Mouse (Mus musculus): ENCODE measurements at regions not wholly inside any gene's neighbourhood (a gene's known extent, or its start where the extent isn't known, plus 50 kb on each side); places are given as distances from the start of the nearest gene placed in this dataset.

- H3K9me3 ChIP-seq (replicated peaks; ENCODE audit: insufficient read depth, low read length) = no peaks in the 10 kb centered on the region
- H3K27ac ChIP-seq (ENCODE audit: control insufficient read depth, low read depth, low read length) = no peak overlapping the region
- H3K36me3 ChIP-seq (ENCODE audit: control insufficient read depth in 1 of 2, insufficient read depth in 2 of 2, low read length in 2 of 2) = no peaks in the 10 kb centered on the region
- no peak for DNase-seq (ENCODE audit: low read depth, low spot score)
- H3K9ac ChIP-seq (ENCODE audit: control insufficient read depth, low read depth, low read length, poor library complexity, severe bottlenecking) = no peak overlapping the region
- no peaks in the 10 kb centered on the region for H3K27me3 ChIP-seq (ENCODE audit: control insufficient read depth in 1 of 2, insufficient read depth in 2 of 2, low read length in 2 of 2)
- no peak overlapping the region for H3K4me3 ChIP-seq (ENCODE audit: control insufficient read depth in 1 of 2, insufficient read depth in 1 of 2, low read depth in 2 of 2, low read length in 2 of 2)
- TF ChIP-seq MAFK (IDR thresholded peaks at IDR 0.05; ENCODE audit: borderline replicate concordance, low read depth, low read length) = no peak
- TF ChIP-seq USF2 (IDR thresholded peaks at IDR 0.05; ENCODE audit: borderline replicate concordance in 1 of 2, insufficient read depth in 1 of 2, low read depth in 1 of 2, low read length in 2 of 2) = no peak
- no peak for TF ChIP-seq RAD21 (IDR thresholded peaks at IDR 0.05; ENCODE audit: low read depth, low read length)
- TF ChIP-seq SMC3 (IDR thresholded peaks at IDR 0.05; ENCODE audit: low read depth, low read length) = no peak
- no peak for TF ChIP-seq USF1 (IDR thresholded peaks at IDR 0.05; ENCODE audit: low read depth, low read length)
- no peak for TF ChIP-seq ZC3H11A (IDR thresholded peaks at IDR 0.05; ENCODE audit: low read depth, low read length)
- no peak for TF ChIP-seq RCOR1 (IDR thresholded peaks at IDR 0.05; ENCODE audit: low read depth, low read length)
- no peaks in the 10 kb centered on the region for H3K4me1 ChIP-seq (ENCODE audit: control insufficient read depth in 1 of 2, insufficient read depth in 2 of 2, low read length in 2 of 2)
- no peaks in the 10 kb centered on the region for H3K79me2 ChIP-seq (ENCODE audit: control insufficient read depth, insufficient read depth, low read length, poor library complexity)
Observed at GRCm38 (mm10) chr5:28611885-28612284, 144.8 kb upstream of the Shh start.

- H3K79me2 ChIP-seq (ENCODE audit: control insufficient read depth, insufficient read depth, low read length, poor library complexity) = no peaks in the 10 kb centered on the region
- no peaks in the 10 kb centered on the region for H3K36me3 ChIP-seq (ENCODE audit: control insufficient read depth in 1 of 2, insufficient read depth in 2 of 2, low read length in 2 of 2)
- TF ChIP-seq TBP (IDR thresholded peaks at IDR 0.05; ENCODE audit: low read depth, low read length) (no peak), POLR2AphosphoS2 (IDR thresholded peaks at IDR 0.05; ENCODE audit: low read length) (no peak), JUND (IDR thresholded peaks at IDR 0.05; ENCODE audit: low read depth, low read length) (no peak), HCFC1 (IDR thresholded peaks at IDR 0.05; ENCODE audit: low read depth, low read length) (no peak), POLR2A (IDR thresholded peaks at IDR 0.05; ENCODE audit: control insufficient read depth in 1 of 2, insufficient read depth in 1 of 2, low read depth in 1 of 2, low read length in 2 of 2, poor library complexity in 1 of 2) (no peak), E2F4 (IDR thresholded peaks at IDR 0.05; ENCODE audit: borderline replicate concordance, low read depth, low read length) (no peak), MYB (IDR thresholded peaks at IDR 0.05; ENCODE audit: low read depth, low read length) (no peak), CHD1 (IDR thresholded peaks at IDR 0.05; ENCODE audit: low read depth, low read length) (no peak)
- no peaks in the 10 kb centered on the region for H3K9me3 ChIP-seq (replicated peaks; ENCODE audit: insufficient read depth, low read length)
- DNase-seq (ENCODE audit: low read depth, low spot score) = no peak
- H3K27me3 ChIP-seq (ENCODE audit: control insufficient read depth in 1 of 2, insufficient read depth in 2 of 2, low read length in 2 of 2) = no peaks in the 10 kb centered on the region
- no peak overlapping the region for H3K4me3 ChIP-seq (ENCODE audit: control insufficient read depth in 1 of 2, insufficient read depth in 1 of 2, low read depth in 2 of 2, low read length in 2 of 2)
- no peak overlapping the region for H3K9ac ChIP-seq (ENCODE audit: control insufficient read depth, low read depth, low read length, poor library complexity, severe bottlenecking)
- no peaks in the 10 kb centered on the region for H3K4me1 ChIP-seq (ENCODE audit: control insufficient read depth in 1 of 2, insufficient read depth in 2 of 2, low read length in 2 of 2)
- H3K27ac ChIP-seq (ENCODE audit: control insufficient read depth, low read depth, low read length) = no peak overlapping the region
Observed at GRCm38 (mm10) chr5:28596537-28597314, 129.7 kb upstream of the Shh start.

Data from MEL (cell line).